Mouse (Mus musculus): ENCODE results near the gene Nkx1-1. TPM values are rescaled to one million over a fixed set of nuclear protein-coding genes. Genes with fewer than 3 reads are reported as not detected.

Nkx1-1 gene
- polyA plus RNA-seq, 1 experiment from 2014 or later = not detected

GRCm38 (mm10) chr5:33393803-33394202 lies 40.0 kb downstream of the Nkx1-1 start:
- Histone ChIP-seq H3K4me2 (ENCODE audit: low read depth, severe bottlenecking) (no peak overlapping the region), H3K27ac (replicated peaks; ENCODE audit: low read depth, low read length) (no peak overlapping the region), H3K9me3 (ENCODE audit: control insufficient read depth, low read length) (no peaks in the 10 kb centered on the region), H3K9ac (ENCODE audit: low read length) (no peak overlapping the region), H3K27me3 (ENCODE audit: control insufficient read depth, insufficient read depth, low read length) (no peaks in the 10 kb centered on the region), H3K4me1 (ENCODE audit: control insufficient read depth, insufficient read depth, low read length) (no peaks in the 10 kb centered on the region), H3K4me3 (ENCODE audit: low read depth, low read length) (no peak overlapping the region), H3K36me3 (ENCODE audit: control insufficient read depth, insufficient read depth, low read length) (no peaks in the 10 kb centered on the region)
- ATAC-seq (ENCODE audit: insufficient number of reproducible peaks, low FRiP score, low TSS enrichment, low read depth) (no peak), DNase-seq (ENCODE audit: low spot score) (peak; percentile 86)
- 12% methylated on average over 7 of the region's 7 CpGs for WGBS

- H3K4me2 ChIP-seq (ENCODE audit: low read depth, severe bottlenecking) = no peak overlapping the region
- ATAC-seq (ENCODE audit: insufficient number of reproducible peaks, low FRiP score, low TSS enrichment, low read depth) = no peak
- no peak overlapping the region for H3K9ac ChIP-seq (ENCODE audit: low read length)
- no peaks in the 10 kb centered on the region for H3K36me3 ChIP-seq (ENCODE audit: control insufficient read depth, insufficient read depth, low read length)
- H3K27ac ChIP-seq (replicated peaks; ENCODE audit: low read depth, low read length) = no peak overlapping the region
- 90% methylated on average over 11 of the region's 11 CpGs for WGBS
- H3K27me3 ChIP-seq (ENCODE audit: control insufficient read depth, insufficient read depth, low read length) = no peaks in the 10 kb centered on the region
- no peak overlapping the region for H3K4me3 ChIP-seq (ENCODE audit: low read depth, low read length)
- no peaks in the 10 kb centered on the region for H3K9me3 ChIP-seq (ENCODE audit: control insufficient read depth, low read length)
- H3K4me1 ChIP-seq (ENCODE audit: control insufficient read depth, insufficient read depth, low read length) = no peaks in the 10 kb centered on the region
- DNase-seq (ENCODE audit: low spot score) = no peak
Measured at GRCm38 (mm10) chr5:33387550-33387949, 46.2 kb downstream of the Nkx1-1 start.

Other genes with a start within 250 kb of the Nkx1-1 start
- gene Spon2, start 215.5 kb downstream of the Nkx1-1 start, polyA plus RNA-seq (2014; fragmentation: Nextera tagmentation; extraction: Ambion mirVana) = 1.8 and 2.0 TPM in 2 replicates
- gene Ctbp1, start 159.0 kb downstream of the Nkx1-1 start, polyA plus RNA-seq (2014; fragmentation: Nextera tagmentation; extraction: Ambion mirVana) = 466 and 469 TPM in 2 replicates
- 145 and 152 TPM in 2 replicates for gene Maea, start 98.5 kb downstream of the Nkx1-1 start, polyA plus RNA-seq (2014; fragmentation: Nextera tagmentation; extraction: Ambion mirVana)
- 8.1 and 8.6 TPM in 2 replicates for gene Uvssa, start 55.4 kb downstream of the Nkx1-1 start, polyA plus RNA-seq (2014; fragmentation: Nextera tagmentation; extraction: Ambion mirVana)
- gene Fam53a, start 195.7 kb upstream of the Nkx1-1 start, polyA plus RNA-seq (2014; fragmentation: Nextera tagmentation; extraction: Ambion mirVana) = 74.5 and 74.8 TPM in 2 replicates
- 0.21 and 0.45 TPM in 2 replicates for gene Gm9903, start 195.9 kb upstream of the Nkx1-1 start, polyA plus RNA-seq (2014; fragmentation: Nextera tagmentation; extraction: Ambion mirVana)
- gene Slbp, start 218.6 kb upstream of the Nkx1-1 start, polyA plus RNA-seq (2014; fragmentation: Nextera tagmentation; extraction: Ambion mirVana) = 336 and 338 TPM in 2 replicates
- 316 and 328 TPM in 2 replicates for gene Tacc3, start 224.2 kb upstream of the Nkx1-1 start, polyA plus RNA-seq (2014; fragmentation: Nextera tagmentation; extraction: Ambion mirVana)
- 41.7 and 43.4 TPM in 2 replicates for gene Tmem129, start 224.4 kb upstream of the Nkx1-1 start, polyA plus RNA-seq (2014; fragmentation: Nextera tagmentation; extraction: Ambion mirVana)

Measured in limb, embryonic 11.5 days (tissue).